Mouse (Mus musculus) heart, embryonic 13.5 days (tissue): ENCODE results near the gene Vamp5. TPM values are rescaled to one million over a fixed set of nuclear protein-coding genes. Genes with fewer than 3 reads are reported as not detected.

Experiments
- ATAC-seq: fragments of 200-750 bp; cut with Nextera tagmentation; 2 replicates; pipeline ENCODE4 v1.8.0; 2017; ENCODE audit warnings: moderate TSS enrichment; ENCODE audit not compliant: insufficient number of reproducible peaks, low FRiP score, low TSS enrichment; ENCODE audit errors: extremely low read depth
- H3K27ac ChIP-seq: fragments of 300-500 bp; sonication (generic); replicated peaks from 2 replicates; pipeline ENCODE4 v1.5.1; 2015; ENCODE audit warnings: moderate library complexity, mild to moderate bottlenecking, inconsistent platforms
- H3K27me3 ChIP-seq: fragments of 300-500 bp; sonication (generic); replicated peaks from 2 replicates; pipeline ENCODE4 v1.6.1; 2015; ENCODE audit warnings: mild to moderate bottlenecking, inconsistent platforms
- H3K36me3 ChIP-seq: fragments of 300-500 bp; sonication (generic); 2 replicates; pipeline ENCODE4 v1.6.1; 2015; ENCODE audit warnings: mild to moderate bottlenecking, inconsistent platforms
- H3K4me1 ChIP-seq: fragments of 300-500 bp; sonication (generic); 2 replicates; pipeline ENCODE4 v1.6.1; 2015; ENCODE audit warnings: inconsistent platforms
- H3K4me2 ChIP-seq: fragments of 300-500 bp; sonication (generic); 2 replicates; pipeline ENCODE4 v1.6.1; 2015; ENCODE audit warnings: inconsistent platforms, mild to moderate bottlenecking, moderate library complexity
- H3K4me3 ChIP-seq: fragments of 300-500 bp; sonication (generic); 2 replicates; pipeline ENCODE4 v1.5.1; 2015; ENCODE audit warnings: moderate library complexity, mild to moderate bottlenecking, inconsistent platforms
- H3K9ac ChIP-seq: fragments of 300-500 bp; sonication (generic); 2 replicates; pipeline ENCODE4 v1.6.1; 2015; ENCODE audit warnings: inconsistent platforms, mild to moderate bottlenecking, moderate library complexity
- H3K9me3 ChIP-seq: fragments of 300-500 bp; sonication (generic); 2 replicates; pipeline ENCODE4 v1.6.1; 2016; ENCODE audit warnings: inconsistent platforms
- WGBS: fragments of 180-500 bp; shearing (Covaris S2); methylation state at CpG from one replicate; pipeline ENCODE4 v1.1.7; 2015; ENCODE audit warnings: mixed read lengths; 5-methylcytosine and 5-hydroxymethylcytosine counted together
- polyA plus RNA-seq: library from polyadenylated mRNA; unstranded; fragments of >200 nt; fragmentation: Nextera tagmentation; extraction: Ambion mirVana; gene quantifications from 2 replicates; pipeline ENCODE4 v1.2.1, GENCODE M21; 2015

Vamp5 gene
- polyA plus RNA-seq, 1 experiment from 2014 or later = 42.7 TPM

DNA sequence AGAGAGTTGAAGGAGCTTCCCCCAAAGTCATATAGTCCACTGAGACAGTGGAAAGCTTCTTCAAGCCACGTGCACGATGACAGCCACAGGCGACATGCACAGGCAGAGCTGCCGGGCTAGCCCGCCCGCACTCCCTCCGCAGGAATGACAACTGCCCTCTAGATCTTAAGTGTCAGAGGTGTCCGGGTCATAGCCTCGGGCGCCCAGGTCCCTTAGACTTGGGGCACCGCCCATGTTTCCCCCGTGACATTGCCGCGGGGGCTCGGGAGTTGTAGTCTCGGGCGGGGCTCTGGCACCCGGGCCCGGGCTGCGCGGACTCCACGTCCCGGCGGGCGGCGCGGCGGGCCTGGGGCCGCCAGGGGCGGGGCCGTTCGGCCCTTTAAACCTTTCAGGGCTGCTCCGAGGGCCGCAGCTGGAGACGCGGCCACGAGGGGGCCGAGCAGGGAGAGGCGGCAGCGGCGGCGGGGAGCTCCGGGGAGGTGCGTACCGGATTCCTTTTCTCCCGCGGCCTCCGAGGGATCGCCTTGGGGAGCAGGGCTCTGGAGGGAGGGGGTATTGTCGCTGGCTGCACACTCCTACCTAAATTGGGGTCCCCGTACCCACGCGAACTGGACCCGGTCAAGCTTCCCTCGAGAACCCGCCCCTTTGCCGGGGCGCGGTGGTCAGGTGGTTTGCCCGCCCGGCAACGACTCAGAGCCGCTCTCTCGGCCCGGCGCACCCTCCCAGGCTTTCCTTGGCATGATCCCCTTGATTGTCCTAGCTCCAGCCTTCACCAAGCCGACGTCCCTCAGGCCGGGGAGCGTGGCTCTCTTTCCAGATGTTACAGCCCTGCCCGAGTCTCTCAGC is 25.0 kb downstream of the Vamp5 start, which contains the start of gene Tmem150a:
TSS of gene Tmem150a (plus strand) at position 382 of the 846 bp plus-strand sequence.
- Histone ChIP-seq H3K9ac (peak within 1 kb of the TSS; percentile 87), H3K27me3 (no peaks in the 10 kb centered on the region), H3K36me3 (peaks cover 43% of the 10 kb centered on the region), H3K27ac (peak within 1 kb of the TSS; percentile 51), H3K4me2 (peak within 1 kb of the TSS; percentile 85), H3K4me3 (peak within 1 kb of the TSS; percentile 66), H3K4me1 (peaks cover 70% of the 10 kb centered on the region), H3K9me3 (no peaks in the 10 kb centered on the region)
- under 1% methylated on average over 63 of the region's 71 CpGs for WGBS
- peak; percentile 85 for ATAC-seq

DNA sequence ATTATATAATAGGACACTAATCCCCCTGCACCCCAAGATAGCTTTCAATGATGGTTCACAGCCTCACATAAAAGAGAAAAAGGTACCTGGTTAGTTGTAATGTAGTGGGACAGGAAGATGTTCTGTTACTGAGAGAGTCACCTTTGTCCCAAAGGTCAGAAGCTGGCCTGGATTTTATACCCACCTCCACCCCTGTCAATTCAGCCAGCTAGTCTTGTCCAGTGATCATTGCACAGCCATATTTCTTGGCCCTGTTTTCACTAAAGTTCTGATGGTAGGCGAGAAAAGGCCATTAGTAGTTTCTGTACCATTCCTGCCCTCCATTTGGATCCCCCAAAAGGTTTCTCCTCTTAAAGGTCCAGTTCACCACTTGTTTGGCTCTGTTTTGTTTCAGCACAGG is 26.2 kb downstream of the Vamp5 start:
- no peak for ATAC-seq
- H3K4me3 ChIP-seq = no peak overlapping the region
- 71% methylated on average over 1 of the region's 1 CpGs for WGBS
- no peaks in the 10 kb centered on the region for H3K27me3 ChIP-seq
- no peaks in the 10 kb centered on the region for H3K9me3 ChIP-seq
- H3K9ac ChIP-seq = no peak overlapping the region
- H3K4me2 ChIP-seq = no peak overlapping the region
- peaks cover 68% of the 10 kb centered on the region for H3K4me1 ChIP-seq
- no peak overlapping the region for H3K27ac ChIP-seq
- H3K36me3 ChIP-seq = peaks cover 43% of the 10 kb centered on the region

DNA sequence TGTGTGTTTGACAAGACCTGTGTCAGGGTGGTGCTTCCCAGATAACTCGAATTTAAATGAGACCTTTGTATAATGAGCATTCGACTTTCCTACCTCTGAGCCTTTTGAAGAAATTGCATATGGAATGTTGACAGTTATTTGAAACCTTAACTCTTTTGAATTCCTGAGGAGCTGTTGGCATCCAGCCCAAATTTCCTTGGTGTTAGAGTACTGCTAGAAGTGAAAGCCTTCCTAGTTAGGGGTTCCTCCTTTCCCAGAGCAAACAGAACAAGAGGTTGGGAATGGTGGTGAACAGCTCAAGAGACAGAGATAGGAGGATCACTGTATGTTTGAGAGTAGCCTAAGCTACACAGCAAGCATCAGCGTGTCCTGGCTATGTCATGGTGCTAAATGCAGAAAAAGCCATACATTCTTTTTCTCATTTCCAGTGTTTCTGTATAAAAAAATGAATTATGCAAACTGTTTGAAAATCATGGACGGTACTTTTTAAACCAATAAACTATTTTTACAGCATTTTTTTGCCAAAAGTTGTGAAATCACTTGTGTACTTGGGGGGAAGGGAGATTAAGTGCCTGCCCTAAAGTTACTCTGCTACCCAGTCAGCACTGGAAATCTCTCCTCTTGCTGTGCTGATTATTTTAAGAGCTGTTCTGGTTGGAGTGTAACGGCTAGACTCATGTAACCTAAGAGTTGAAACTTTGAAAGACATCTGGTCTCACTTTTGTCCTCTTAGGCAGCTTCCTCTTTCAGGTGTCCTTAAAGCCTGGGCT is 27.4 kb downstream of the Vamp5 start:
- H3K4me2 ChIP-seq = 0 out of 2 replicates have a peak overlapping the region, but pooled peaks have one; percentile 1
- peaks cover 39% of the 10 kb centered on the region for H3K36me3 ChIP-seq
- H3K4me3 ChIP-seq = no peak overlapping the region
- no peaks in the 10 kb centered on the region for H3K9me3 ChIP-seq
- H3K4me1 ChIP-seq = peaks cover 77% of the 10 kb centered on the region
- no peak for ATAC-seq
- 59% methylated on average over 5 of the region's 5 CpGs for WGBS
- H3K27ac ChIP-seq = peak overlapping the region; percentile 25
- H3K27me3 ChIP-seq = no peaks in the 10 kb centered on the region
- peak overlapping the region; percentile 52; the same call in 1 of the 2 replicates for H3K9ac ChIP-seq

DNA sequence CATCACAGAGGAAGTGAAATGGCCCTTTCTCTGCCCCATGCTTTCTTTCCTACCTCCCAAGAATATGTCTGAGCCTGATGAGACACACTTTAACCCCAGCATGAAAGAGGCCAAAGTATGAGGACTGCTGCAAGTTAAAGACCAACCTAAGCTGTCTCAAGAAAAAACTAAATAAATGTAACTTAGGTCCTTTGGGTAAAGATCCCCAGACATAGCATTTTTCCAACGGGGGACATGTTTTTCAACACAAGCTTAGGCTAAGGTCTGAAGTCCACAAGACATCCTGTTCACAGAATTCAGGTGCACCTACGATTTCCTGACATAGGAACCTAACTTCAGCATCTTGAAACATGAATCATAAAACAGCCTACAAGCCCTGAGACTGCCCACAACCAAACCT is 30.1 kb downstream of the Vamp5 start:
- Histone ChIP-seq H3K4me3 (no peak overlapping the region), H3K9me3 (no peaks in the 10 kb centered on the region), H3K9ac (no peak overlapping the region), H3K4me2 (no peak overlapping the region), H3K4me1 (peaks cover 70% of the 10 kb centered on the region), H3K27me3 (no peaks in the 10 kb centered on the region), H3K27ac (no peak overlapping the region), H3K36me3 (peaks cover 30% of the 10 kb centered on the region)
- 83% methylated on average over 2 of the region's 2 CpGs for WGBS
- no peak for ATAC-seq

DNA sequence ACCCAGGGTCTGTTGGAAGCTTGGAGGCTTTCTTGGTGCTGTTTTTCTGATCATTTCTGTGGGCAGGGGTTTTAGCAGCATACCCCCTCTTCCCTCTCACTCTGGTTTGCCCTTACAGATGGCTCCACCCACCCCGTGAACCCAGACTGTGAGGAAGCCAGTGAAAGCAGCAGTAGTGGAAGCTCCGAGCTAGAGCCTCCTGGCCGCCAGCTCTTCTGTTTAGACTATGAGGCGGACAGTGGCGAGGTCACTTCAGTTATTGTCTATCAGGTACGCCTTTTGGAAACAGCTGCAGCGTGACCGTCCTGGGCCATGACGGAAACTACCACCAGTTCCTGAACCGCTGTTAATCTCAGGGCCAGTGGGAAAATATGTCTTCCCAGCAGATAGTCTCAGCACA is 31.9 kb downstream of the Vamp5 start:
- Histone ChIP-seq H3K27ac (no peak overlapping the region; the same call in 1 of the 2 replicates), H3K36me3 (peaks cover 30% of the 10 kb centered on the region), H3K27me3 (no peaks in the 10 kb centered on the region), H3K9me3 (no peaks in the 10 kb centered on the region), H3K9ac (peak overlapping the region; percentile 96), H3K4me2 (peak overlapping the region; percentile 77), H3K4me1 (peaks cover 68% of the 10 kb centered on the region), H3K4me3 (peak overlapping the region; percentile 84)
- no peak for ATAC-seq
- WGBS = 73% methylated on average over 10 of the region's 10 CpGs

DNA sequence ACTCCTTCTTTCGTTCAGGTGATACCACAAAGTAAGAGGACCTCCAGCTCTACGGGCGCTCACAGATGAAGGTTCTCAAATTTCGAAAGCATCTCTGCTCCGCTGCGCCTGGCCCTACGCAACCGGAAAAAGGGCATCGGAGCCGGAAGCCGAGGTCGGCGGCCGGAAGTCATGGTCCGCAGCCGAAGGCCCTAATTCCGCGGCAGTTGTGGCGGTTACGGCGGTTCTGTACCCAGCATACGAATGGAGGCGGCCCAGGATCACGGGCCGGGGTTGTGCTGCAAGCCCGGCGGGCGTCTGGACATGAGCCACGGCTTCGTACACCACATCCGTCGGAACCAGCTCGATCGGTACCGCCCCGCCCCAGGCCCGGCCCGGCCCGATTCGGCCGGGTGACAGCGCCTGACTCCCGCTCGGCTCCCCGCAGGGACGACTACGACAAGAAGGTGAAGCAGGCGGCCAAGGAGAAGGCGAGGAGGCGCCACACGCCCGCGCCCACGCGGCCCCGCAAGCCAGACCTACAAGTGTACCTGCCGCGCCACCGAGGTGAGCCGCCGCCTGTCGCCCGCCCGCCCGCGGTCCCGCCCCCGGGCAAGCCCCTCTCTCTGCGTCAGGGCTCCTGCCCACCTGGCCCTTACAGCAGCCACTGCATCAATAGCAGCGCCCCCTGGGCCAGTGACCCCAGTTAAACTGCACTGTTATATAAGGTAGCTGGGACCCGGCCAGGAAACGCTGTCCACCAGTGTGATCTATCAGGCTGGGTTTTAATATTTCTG is 32.9 kb downstream of the Vamp5 start, which contains the start of gene 0610030E20Rik:
TSS of gene 0610030E20Rik (plus strand) at position 152 of the 776 bp plus-strand sequence.
- H3K4me3 ChIP-seq = peak within 1 kb of the TSS; percentile 84
- peak within 1 kb of the TSS; percentile 88 for H3K27ac ChIP-seq
- peak within 1 kb of the TSS; percentile 96 for H3K9ac ChIP-seq
- peaks cover 32% of the 10 kb centered on the region for H3K36me3 ChIP-seq
- H3K9me3 ChIP-seq = no peaks in the 10 kb centered on the region
- under 1% methylated on average over 72 of the region's 72 CpGs for WGBS
- peaks cover 60% of the 10 kb centered on the region for H3K4me1 ChIP-seq
- H3K4me2 ChIP-seq = peak within 1 kb of the TSS; percentile 77
- peak; percentile 38 for ATAC-seq
- H3K27me3 ChIP-seq = no peaks in the 10 kb centered on the region

DNA sequence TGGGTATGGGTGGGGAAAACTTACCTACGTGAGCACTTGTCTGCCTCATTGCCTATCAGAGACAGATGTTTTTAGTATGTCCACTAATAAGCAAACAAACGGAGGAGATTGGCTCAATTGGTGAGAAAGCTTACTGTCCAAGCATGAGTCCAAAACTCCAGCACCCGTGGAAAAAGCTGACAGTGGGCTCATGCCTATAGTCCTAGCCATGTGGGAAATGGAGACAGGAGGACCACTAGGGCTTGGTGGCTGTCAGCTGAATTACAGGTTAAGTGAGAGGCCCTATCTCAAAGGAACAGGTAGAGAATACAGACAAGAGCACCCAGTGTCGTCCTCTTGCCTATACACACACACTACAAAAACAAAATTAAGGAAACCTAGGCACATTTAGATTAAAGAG is 34.0 kb downstream of the Vamp5 start:
- WGBS = 78% methylated on average over 4 of the region's 4 CpGs
- Histone ChIP-seq H3K9me3 (no peaks in the 10 kb centered on the region), H3K4me2 (peak overlapping the region; percentile 77; the same call in 1 of the 2 replicates), H3K4me1 (peaks cover 50% of the 10 kb centered on the region), H3K4me3 (no peak overlapping the region), H3K27ac (no peak overlapping the region), H3K9ac (no peak overlapping the region), H3K27me3 (no peaks in the 10 kb centered on the region), H3K36me3 (peaks cover 40% of the 10 kb centered on the region)
- no peak for ATAC-seq

DNA sequence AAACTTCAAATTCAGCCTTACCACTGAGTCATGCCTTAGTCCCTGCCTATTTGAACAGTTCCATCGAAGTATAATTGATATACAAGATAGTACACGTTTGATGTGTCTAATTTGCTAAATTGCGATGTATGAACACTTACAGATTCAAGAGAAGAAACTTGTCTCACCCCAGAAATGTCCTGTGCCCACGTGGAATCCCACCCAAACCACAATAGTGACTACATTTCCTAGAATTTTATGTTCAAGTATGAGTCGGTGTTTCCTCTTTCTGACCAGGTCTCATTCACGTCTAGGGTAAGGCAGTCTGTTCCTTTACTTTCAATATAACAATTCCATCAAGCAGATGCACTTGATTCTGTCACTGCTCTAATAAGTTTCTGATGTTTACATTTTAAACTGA is 34.6 kb downstream of the Vamp5 start:
- H3K9me3 ChIP-seq = no peaks in the 10 kb centered on the region
- peak overlapping the region; percentile 96 for H3K9ac ChIP-seq
- H3K4me1 ChIP-seq = peaks cover 44% of the 10 kb centered on the region
- H3K27ac ChIP-seq = peak overlapping the region; percentile 77; the same call in 1 of the 2 replicates
- H3K4me2 ChIP-seq = peak overlapping the region; percentile 89
- no peak for ATAC-seq
- no peaks in the 10 kb centered on the region for H3K27me3 ChIP-seq
- peak overlapping the region; percentile 97 for H3K4me3 ChIP-seq
- WGBS = 43% methylated on average over 6 of the region's 6 CpGs
- H3K36me3 ChIP-seq = peaks cover 37% of the 10 kb centered on the region

DNA sequence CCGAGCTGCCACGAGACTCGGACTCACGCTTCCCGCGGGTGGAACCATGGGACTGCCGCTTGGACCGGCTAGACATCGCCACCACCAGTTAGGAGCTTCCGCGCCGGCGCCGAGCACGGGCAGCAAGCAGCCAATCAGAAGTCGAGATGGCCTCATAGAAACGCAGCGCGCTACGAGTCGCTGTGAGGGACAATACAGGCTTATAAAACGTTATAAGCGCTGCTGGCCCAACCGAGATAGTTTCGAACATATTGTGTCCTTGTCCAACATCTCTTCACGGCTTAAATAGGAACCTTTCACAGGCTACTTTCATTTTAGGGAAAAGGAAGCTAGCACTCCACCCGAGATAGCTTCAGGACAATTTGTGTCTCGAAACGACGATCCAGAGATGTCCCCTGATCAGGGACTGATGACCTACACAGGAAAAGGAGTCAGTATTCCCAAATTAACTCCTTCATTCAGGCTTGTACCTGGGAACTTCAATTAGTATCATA is 35.1 kb downstream of the Vamp5 start, which contains the start of gene Usp39:
TSS of gene Usp39 (minus strand) at position 111 of the 494 bp plus-strand sequence.
- no peaks in the 10 kb centered on the region for H3K27me3 ChIP-seq
- under 1% methylated on average over 30 of the region's 30 CpGs for WGBS
- H3K4me1 ChIP-seq = peaks cover 42% of the 10 kb centered on the region
- peak; percentile 73 for ATAC-seq
- H3K4me3 ChIP-seq = peak within 1 kb of the TSS; percentile 97
- H3K4me2 ChIP-seq = peak within 1 kb of the TSS; percentile 89
- H3K36me3 ChIP-seq = peaks cover 35% of the 10 kb centered on the region
- no peaks in the 10 kb centered on the region for H3K9me3 ChIP-seq
- peak within 1 kb of the TSS; percentile 96 for H3K9ac ChIP-seq
- peak within 1 kb of the TSS; percentile 77 for H3K27ac ChIP-seq

DNA sequence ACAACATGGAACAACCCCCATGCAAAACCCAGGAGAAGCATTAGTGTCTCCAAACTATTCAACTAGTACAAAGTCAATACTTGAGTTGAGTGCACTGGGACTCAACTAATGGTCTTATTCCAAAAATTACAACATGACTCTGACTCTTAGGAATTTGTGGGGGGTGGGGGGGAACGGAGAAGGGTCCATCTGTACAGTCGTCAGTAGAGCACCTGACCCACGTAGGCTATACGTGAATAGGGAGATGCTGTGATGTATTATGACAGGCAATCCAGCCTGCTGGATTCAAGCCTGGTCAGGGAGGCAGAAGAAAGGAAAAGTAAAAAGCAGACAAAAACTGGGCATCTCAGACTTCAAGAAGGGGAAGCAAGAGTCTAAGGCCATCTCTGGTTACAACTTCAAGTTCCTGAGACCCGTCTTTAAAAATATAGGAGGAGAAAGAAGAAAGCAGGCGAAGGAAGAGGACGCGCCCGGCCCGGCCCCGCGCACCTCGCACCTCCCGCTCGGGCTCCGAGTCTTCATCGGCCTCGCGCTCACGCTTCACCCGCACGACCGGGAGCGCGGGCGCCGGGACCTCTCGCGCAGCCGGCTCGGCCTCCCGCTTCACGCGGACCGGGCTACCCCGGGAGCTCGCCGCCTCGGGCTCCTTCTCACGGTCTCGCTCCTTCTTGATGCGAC is 35.7 kb downstream of the Vamp5 start:
- peak; percentile 53 for ATAC-seq
- peak overlapping the region; percentile 96 for H3K9ac ChIP-seq
- H3K36me3 ChIP-seq = peaks cover 34% of the 10 kb centered on the region
- H3K4me2 ChIP-seq = peak overlapping the region; percentile 89
- H3K4me1 ChIP-seq = peaks cover 42% of the 10 kb centered on the region
- peak overlapping the region; percentile 97 for H3K4me3 ChIP-seq
- H3K27me3 ChIP-seq = no peaks in the 10 kb centered on the region
- peak overlapping the region; percentile 77 for H3K27ac ChIP-seq
- no peaks in the 10 kb centered on the region for H3K9me3 ChIP-seq
- WGBS = under 1% methylated on average over 42 of the region's 42 CpGs
